Mouse (Mus musculus): Measurements from ENCODE around the gene Cspg4. TPM values are rescaled to one million over a fixed set of nuclear protein-coding genes. Genes with fewer than 3 reads are reported as not detected.
"Not testable (repeated sequence)": the region's sequence is repeated elsewhere in the genome, so short reads cannot be mapped to it uniquely, and the experiment has no call there.

The Cspg4 gene
- polyA plus RNA-seq, 1 experiment from 2014 or later: 4.1 TPM

DNA sequence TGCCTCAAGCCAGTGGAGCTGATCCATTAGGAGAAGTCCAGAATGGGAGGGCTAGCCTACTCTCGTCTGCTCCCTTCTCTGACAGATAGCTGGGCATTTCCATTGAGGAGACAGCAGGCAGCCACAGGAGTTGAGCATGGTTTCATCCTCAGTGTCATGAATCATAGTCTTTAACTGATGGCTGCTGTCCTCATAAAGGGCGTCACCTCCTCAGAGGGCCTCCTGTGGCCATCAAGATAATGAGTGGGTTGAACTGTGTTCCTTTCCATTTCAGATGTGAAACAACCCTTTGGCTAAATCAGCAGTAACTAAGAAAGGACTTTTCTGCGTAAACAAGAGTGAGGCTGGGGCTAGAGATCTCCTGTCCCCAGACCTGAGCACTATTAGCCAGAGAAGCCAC is 38.8 kb downstream of the Cspg4 start:
- Histone ChIP-seq H3K36me3 (ENCODE audit: control insufficient read depth, insufficient read depth, low read length) (no peaks in the 10 kb centered on the region), H3K9me3 (ENCODE audit: control insufficient read depth, low read length) (no peaks in the 10 kb centered on the region), H3K27ac (replicated peaks; ENCODE audit: low read depth, low read length) (no peak overlapping the region), H3K4me1 (ENCODE audit: control insufficient read depth, insufficient read depth, low read length) (no peaks in the 10 kb centered on the region), H3K27me3 (ENCODE audit: control insufficient read depth, insufficient read depth, low read length) (no peaks in the 10 kb centered on the region), H3K9ac (replicated peaks; ENCODE audit: low read length) (no peak overlapping the region), H3K4me2 (ENCODE audit: low read length) (no peak overlapping the region), H3K4me3 (replicated peaks; ENCODE audit: low read depth, low read length) (no peak overlapping the region)
- ATAC-seq (ENCODE audit: low FRiP score, low TSS enrichment) (no peak), DNase-seq (no peak)
- 84% methylated on average over 3 of the region's 3 CpGs for WGBS

DNA sequence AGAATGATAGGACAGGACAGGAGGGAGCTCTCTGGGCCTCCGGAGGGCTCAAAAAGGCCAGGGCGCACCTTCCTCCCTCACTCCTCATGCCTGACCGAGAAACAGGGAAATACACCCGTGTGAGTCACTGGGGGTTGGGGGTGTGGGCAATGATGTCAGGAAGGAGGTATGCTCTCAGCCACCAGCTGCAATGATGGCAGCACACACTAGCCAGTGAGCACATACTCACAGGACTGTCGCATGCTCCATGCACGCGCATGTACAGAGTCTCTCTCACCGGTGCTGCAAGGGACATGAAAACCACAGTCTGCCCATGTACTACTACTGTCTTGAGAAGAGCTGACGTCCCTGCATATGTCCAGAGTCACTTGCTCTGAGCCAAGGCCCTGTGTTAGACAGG is 42.7 kb downstream of the Cspg4 start:
- Histone ChIP-seq H3K27ac (replicated peaks; ENCODE audit: low read depth, low read length) (no peak overlapping the region), H3K4me1 (ENCODE audit: control insufficient read depth, insufficient read depth, low read length) (no peaks in the 10 kb centered on the region), H3K4me2 (ENCODE audit: low read length) (no peak overlapping the region), H3K4me3 (replicated peaks; ENCODE audit: low read depth, low read length) (no peak overlapping the region), H3K9ac (replicated peaks; ENCODE audit: low read length) (no peak overlapping the region), H3K27me3 (ENCODE audit: control insufficient read depth, insufficient read depth, low read length) (no peaks in the 10 kb centered on the region), H3K9me3 (ENCODE audit: control insufficient read depth, low read length) (no peaks in the 10 kb centered on the region), H3K36me3 (ENCODE audit: control insufficient read depth, insufficient read depth, low read length) (no peaks in the 10 kb centered on the region)
- ATAC-seq (ENCODE audit: low FRiP score, low TSS enrichment): no peak
- no peak for DNase-seq
- WGBS: 82% methylated on average over 9 of the region's 9 CpGs

DNA sequence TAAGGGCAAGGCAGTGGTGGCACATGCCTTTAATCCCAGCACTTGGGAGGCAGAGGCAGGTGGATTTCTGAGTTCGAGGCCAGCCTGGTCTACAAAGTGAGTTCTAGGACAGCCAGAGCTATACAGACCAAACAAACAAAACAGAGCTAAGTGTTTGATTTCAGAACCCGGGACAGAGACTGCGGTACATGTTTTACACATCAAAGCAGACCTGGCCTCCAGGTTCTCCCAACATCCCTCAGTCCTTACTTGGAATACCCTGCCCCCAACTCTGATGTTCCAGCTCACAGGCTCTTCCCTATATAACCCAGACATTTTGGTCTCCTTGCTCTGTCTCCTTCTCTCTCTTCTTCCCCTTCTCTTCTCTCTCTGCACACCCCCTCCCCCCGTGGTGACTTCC is 45.2 kb downstream of the Cspg4 start:
- not testable (repeated sequence) for ATAC-seq (ENCODE audit: low FRiP score, low TSS enrichment); H3K27ac ChIP-seq (replicated peaks; ENCODE audit: low read depth, low read length); DNase-seq; H3K4me2 ChIP-seq (ENCODE audit: low read length); H3K36me3 ChIP-seq (ENCODE audit: control insufficient read depth, insufficient read depth, low read length); H3K4me1 ChIP-seq (ENCODE audit: control insufficient read depth, insufficient read depth, low read length); H3K9me3 ChIP-seq (ENCODE audit: control insufficient read depth, low read length); H3K9ac ChIP-seq (replicated peaks; ENCODE audit: low read length); H3K4me3 ChIP-seq (replicated peaks; ENCODE audit: low read depth, low read length); H3K27me3 ChIP-seq (ENCODE audit: control insufficient read depth, insufficient read depth, low read length)
- 55% methylated on average over 4 of the region's 4 CpGs for WGBS

DNA sequence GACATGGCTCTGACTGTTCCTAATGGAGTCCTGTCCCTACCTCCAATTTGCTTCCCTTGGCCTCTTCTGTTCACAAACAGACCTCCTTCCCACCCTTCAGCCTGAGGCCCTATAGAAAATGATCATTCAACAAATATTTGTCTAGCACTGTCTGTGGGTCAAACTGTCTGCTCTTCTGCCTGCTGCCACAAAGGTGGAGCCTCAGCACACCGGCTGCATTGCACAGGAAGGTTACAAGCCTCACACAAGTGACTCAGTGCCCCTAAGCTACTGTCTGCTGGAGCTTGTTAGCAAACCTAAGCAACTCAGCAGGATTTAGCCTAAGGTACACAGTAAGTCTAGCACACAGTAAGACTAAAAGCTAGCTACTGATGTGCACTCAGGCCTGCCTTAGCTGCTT is 46.2 kb downstream of the Cspg4 start:
- no peak overlapping the region for H3K27ac ChIP-seq (replicated peaks; ENCODE audit: low read depth, low read length)
- H3K9me3 ChIP-seq (ENCODE audit: control insufficient read depth, low read length): no peaks in the 10 kb centered on the region
- no peaks in the 10 kb centered on the region for H3K4me1 ChIP-seq (ENCODE audit: control insufficient read depth, insufficient read depth, low read length)
- no peak overlapping the region for H3K4me2 ChIP-seq (ENCODE audit: low read length)
- WGBS: 74% methylated on average over 1 of the region's 1 CpGs
- ATAC-seq (ENCODE audit: low FRiP score, low TSS enrichment) (no peak), DNase-seq (no peak)
- H3K9ac ChIP-seq (replicated peaks; ENCODE audit: low read length): no peak overlapping the region
- no peak overlapping the region for H3K4me3 ChIP-seq (replicated peaks; ENCODE audit: low read depth, low read length)
- H3K36me3 ChIP-seq (ENCODE audit: control insufficient read depth, insufficient read depth, low read length): no peaks in the 10 kb centered on the region
- H3K27me3 ChIP-seq (ENCODE audit: control insufficient read depth, insufficient read depth, low read length): no peaks in the 10 kb centered on the region

DNA sequence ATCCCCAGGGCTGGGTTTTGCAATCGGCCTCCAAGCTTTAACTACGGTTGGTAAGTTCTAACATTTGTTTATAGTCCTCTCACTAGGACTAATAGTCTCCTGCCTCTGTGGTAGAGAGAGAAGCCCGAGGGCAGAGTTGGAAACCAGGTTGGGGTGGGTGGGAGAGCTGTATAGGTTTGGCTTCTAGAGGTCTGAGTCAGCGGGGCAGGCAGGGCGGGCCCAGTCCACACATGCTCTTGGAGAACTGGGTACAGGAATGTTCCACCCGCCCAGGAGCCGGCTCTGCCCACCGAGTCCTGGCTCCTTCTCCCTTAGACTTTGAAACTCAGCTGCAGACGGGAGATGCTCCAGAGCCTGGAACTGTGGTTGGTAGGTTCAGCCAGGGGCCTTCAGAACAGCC is 49.2 kb downstream of the Cspg4 start:
- H3K27me3 ChIP-seq (ENCODE audit: control insufficient read depth, insufficient read depth, low read length): no peaks in the 10 kb centered on the region
- no peak overlapping the region for H3K9ac ChIP-seq (replicated peaks; ENCODE audit: low read length)
- no peak for DNase-seq
- no peak overlapping the region for H3K27ac ChIP-seq (replicated peaks; ENCODE audit: low read depth, low read length)
- H3K4me2 ChIP-seq (ENCODE audit: low read length): no peak overlapping the region
- 90% methylated on average over 9 of the region's 9 CpGs for WGBS
- no peak for ATAC-seq (ENCODE audit: low FRiP score, low TSS enrichment)
- no peak overlapping the region for H3K4me3 ChIP-seq (replicated peaks; ENCODE audit: low read depth, low read length)
- H3K4me1 ChIP-seq (ENCODE audit: control insufficient read depth, insufficient read depth, low read length): no peaks in the 10 kb centered on the region
- H3K36me3 ChIP-seq (ENCODE audit: control insufficient read depth, insufficient read depth, low read length): no peaks in the 10 kb centered on the region
- no peaks in the 10 kb centered on the region for H3K9me3 ChIP-seq (ENCODE audit: control insufficient read depth, low read length)

DNA sequence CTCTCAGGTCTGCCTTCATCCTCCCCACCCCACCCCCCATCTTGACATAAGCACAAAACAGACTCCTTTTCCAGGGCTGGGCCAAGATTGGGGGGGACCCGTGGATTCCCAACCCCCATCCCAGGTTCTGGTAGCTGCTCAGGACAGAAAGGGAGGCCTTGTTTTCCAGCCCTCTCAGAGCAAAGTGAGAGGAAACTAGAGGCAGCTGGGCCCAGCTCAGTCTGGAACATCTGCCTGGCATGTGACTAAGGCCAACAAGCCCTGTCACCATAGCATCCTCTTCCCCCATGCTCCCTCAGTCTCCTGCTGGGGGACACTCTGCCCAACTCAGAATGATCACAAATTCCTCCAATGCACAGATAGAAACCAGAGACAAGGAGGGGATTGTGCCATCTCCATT is 50.3 kb downstream of the Cspg4 start:
- Histone ChIP-seq H3K36me3 (ENCODE audit: control insufficient read depth, insufficient read depth, low read length) (no peaks in the 10 kb centered on the region), H3K4me2 (ENCODE audit: low read length) (no peak overlapping the region), H3K4me3 (replicated peaks; ENCODE audit: low read depth, low read length) (no peak overlapping the region), H3K27me3 (ENCODE audit: control insufficient read depth, insufficient read depth, low read length) (no peaks in the 10 kb centered on the region), H3K4me1 (ENCODE audit: control insufficient read depth, insufficient read depth, low read length) (no peaks in the 10 kb centered on the region), H3K27ac (replicated peaks; ENCODE audit: low read depth, low read length) (no peak overlapping the region), H3K9me3 (ENCODE audit: control insufficient read depth, low read length) (no peaks in the 10 kb centered on the region), H3K9ac (replicated peaks; ENCODE audit: low read length) (no peak overlapping the region)
- WGBS: 95% methylated on average over 1 of the region's 1 CpGs
- no peak for DNase-seq
- no peak for ATAC-seq (ENCODE audit: low FRiP score, low TSS enrichment)

DNA sequence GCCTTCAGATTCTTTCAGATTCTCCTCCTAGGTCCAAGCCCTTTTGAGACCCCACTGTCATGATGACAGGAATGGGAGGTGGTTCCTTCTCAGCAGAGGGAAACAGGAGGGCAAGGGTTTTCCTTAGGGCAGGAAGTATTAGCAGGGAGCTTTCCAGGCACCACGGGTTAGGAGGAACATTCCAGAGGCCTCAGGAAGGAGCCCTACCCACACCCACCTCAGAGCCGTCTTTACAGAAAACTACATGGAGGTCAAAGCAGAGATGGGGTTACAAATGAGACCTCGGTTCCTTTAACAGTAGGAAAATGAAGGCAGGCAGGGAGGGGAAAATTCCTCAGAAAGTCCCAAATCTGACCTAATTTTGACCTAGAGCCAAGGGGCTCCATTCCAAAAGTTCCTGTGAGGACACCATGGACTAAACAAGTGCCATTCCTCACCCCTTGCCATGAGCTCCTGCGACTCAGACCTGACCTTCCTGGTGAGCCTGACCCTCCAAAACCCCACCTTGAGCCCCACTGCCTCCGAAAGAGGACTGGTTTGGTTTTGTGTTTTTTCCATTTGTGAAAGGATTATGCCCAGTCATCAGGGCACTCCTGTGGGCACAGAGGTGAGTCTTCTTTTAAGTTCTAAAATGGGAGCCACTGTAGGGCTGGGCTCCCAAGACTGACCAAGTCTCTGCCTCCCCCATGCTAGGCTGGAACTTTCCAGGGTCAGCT is 51.0 kb downstream of the Cspg4 start:
- no peak for ATAC-seq (ENCODE audit: low FRiP score, low TSS enrichment)
- no peak overlapping the region for H3K9ac ChIP-seq (replicated peaks; ENCODE audit: low read length)
- H3K27ac ChIP-seq (replicated peaks; ENCODE audit: low read depth, low read length): no peak overlapping the region
- H3K4me1 ChIP-seq (ENCODE audit: control insufficient read depth, insufficient read depth, low read length): no peaks in the 10 kb centered on the region
- no peak for DNase-seq
- no peak overlapping the region for H3K4me3 ChIP-seq (replicated peaks; ENCODE audit: low read depth, low read length)
- 91% methylated on average over 5 of the region's 5 CpGs for WGBS
- H3K4me2 ChIP-seq (ENCODE audit: low read length): no peak overlapping the region
- no peaks in the 10 kb centered on the region for H3K9me3 ChIP-seq (ENCODE audit: control insufficient read depth, low read length)
- no peaks in the 10 kb centered on the region for H3K36me3 ChIP-seq (ENCODE audit: control insufficient read depth, insufficient read depth, low read length)
- H3K27me3 ChIP-seq (ENCODE audit: control insufficient read depth, insufficient read depth, low read length): no peaks in the 10 kb centered on the region

DNA sequence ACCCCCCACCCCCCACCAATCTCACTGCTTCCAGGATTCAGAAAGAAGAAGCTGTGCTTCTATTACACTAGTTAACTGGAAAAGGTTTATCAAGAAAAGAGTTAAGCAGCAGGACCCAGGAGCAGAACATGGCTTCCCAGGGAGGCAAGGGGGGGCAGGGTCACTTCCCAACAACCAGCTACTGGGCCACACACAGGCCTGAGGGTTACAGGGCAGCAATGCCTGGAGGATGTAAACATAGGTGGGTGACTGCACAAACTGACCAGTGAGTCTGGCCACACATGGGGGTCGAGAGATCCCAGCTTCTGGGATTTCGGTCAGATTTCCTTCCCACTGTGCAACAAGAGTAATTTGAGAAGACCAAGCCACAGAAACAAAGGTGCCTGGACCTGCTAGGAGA is 52.3 kb downstream of the Cspg4 start:
- WGBS: 64% methylated on average over 2 of the region's 2 CpGs

DNA sequence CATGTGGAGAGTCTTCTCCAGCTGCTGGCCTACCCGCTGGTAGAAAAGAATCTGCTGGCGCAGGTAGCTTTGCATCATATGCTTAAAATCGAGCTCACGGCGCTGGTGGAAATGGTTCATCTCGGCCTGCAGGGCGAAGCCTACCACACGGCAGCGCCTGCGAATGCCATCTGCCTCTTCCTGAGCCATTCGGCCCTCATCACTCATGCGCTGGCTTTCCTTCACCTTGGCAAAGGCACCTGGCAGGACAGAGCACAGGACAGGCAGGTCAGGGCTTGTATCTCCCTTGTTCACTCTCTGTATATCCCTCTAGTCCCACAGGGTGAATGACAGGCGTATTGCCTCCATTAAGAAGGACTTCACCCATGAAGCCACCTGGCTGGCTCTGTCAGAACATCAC is 53.6 kb downstream of the Cspg4 start:
- no peaks in the 10 kb centered on the region for H3K27me3 ChIP-seq (ENCODE audit: control insufficient read depth, insufficient read depth, low read length)
- H3K9ac ChIP-seq (replicated peaks; ENCODE audit: low read length): no peak overlapping the region
- no peak for DNase-seq
- H3K36me3 ChIP-seq (ENCODE audit: control insufficient read depth, insufficient read depth, low read length): no peaks in the 10 kb centered on the region
- H3K4me2 ChIP-seq (ENCODE audit: low read length): no peak overlapping the region
- H3K4me1 ChIP-seq (ENCODE audit: control insufficient read depth, insufficient read depth, low read length): no peaks in the 10 kb centered on the region
- H3K27ac ChIP-seq (replicated peaks; ENCODE audit: low read depth, low read length): no peak overlapping the region
- no peak for ATAC-seq (ENCODE audit: low FRiP score, low TSS enrichment)
- 93% methylated on average over 13 of the region's 13 CpGs for WGBS
- H3K9me3 ChIP-seq (ENCODE audit: control insufficient read depth, low read length): no peaks in the 10 kb centered on the region
- H3K4me3 ChIP-seq (replicated peaks; ENCODE audit: low read depth, low read length): no peak overlapping the region

More for the DNA sequence above, 52.3 kb downstream of the Cspg4 start:
- Histone ChIP-seq H3K9ac (replicated peaks; ENCODE audit: low read length) (no peak overlapping the region), H3K9me3 (ENCODE audit: control insufficient read depth, low read length) (no peaks in the 10 kb centered on the region), H3K4me1 (ENCODE audit: control insufficient read depth, insufficient read depth, low read length) (no peaks in the 10 kb centered on the region), H3K36me3 (ENCODE audit: control insufficient read depth, insufficient read depth, low read length) (no peaks in the 10 kb centered on the region), H3K27ac (replicated peaks; ENCODE audit: low read depth, low read length) (no peak overlapping the region), H3K4me2 (ENCODE audit: low read length) (no peak overlapping the region), H3K4me3 (replicated peaks; ENCODE audit: low read depth, low read length) (no peak overlapping the region), H3K27me3 (ENCODE audit: control insufficient read depth, insufficient read depth, low read length) (no peaks in the 10 kb centered on the region)
- DNase-seq: no peak
- no peak for ATAC-seq (ENCODE audit: low FRiP score, low TSS enrichment)
